In the genomic region with DNA sequence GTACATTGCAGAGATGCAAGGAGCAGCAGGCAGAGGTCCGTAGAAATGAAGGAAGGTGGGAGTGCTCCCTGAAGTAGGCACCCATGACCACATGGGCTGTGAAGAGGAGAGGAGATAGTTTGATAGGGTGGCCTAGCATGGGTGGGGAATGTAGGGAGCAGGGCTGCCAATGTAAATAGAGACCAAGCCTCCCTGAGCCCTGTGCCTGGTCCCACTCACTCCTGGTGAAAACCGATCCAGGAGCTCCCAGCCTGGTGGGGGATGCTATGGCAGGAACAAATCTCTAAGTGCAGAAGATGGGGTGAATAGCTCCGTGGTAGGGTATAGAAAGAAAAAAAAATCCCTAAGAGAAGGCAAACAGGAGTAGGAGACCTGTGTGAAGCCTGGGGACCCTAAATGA, we compare ENCODE assay signal across 20 mouse cellular contexts. TPM values are rescaled to one million over a fixed set of nuclear protein-coding genes. Genes with fewer than 3 reads are reported as not detected.
DNase-seq lines count a peak whose midpoint lies in the region; ATAC-seq and TF ChIP-seq lines count a peak whose summit lies in the region.
"Not testable (repeated sequence)": the region's sequence is repeated elsewhere in the genome, so short reads cannot be mapped to it uniquely, and the experiment has no call there.
"Had no signal": no experiment of that assay in that cellular context is flagged by ENCODE, and none has a peak within 500 bp of the region (broad histone marks: within the 10 kb centered on the region; RNA-seq: fewer than 3 reads in every experiment).

No protein-coding gene starts in this region.

- not testable (repeated sequence) for H3K4me2 ChIP-seq in forebrain, embryonic 11.5 days (ENCODE audit: low read depth, low read length, severe bottlenecking); hindbrain, embryonic 11.5 days (replicated peaks; ENCODE audit: low read depth, low read length)
- H3K4me2 ChIP-seq in heart, embryonic 11.5 days: peak overlapping the region; percentile 14; the same call in 1 of the 2 replicates
- H3K4me2 ChIP-seq in heart, embryonic 14.5 days (ENCODE audit: low read length): peak overlapping the region; percentile 76
- H3K4me2 ChIP-seq in kidney, postnatal 0 days (ENCODE audit: low read length): peak overlapping the region; percentile 13
- 0 out of 2 replicates have a peak overlapping the region, but pooled peaks have one; percentile 7 for H3K4me2 ChIP-seq in liver, embryonic 11.5 days
- peak overlapping the region; percentile 32 for H3K4me2 ChIP-seq in lung, embryonic 16.5 days (ENCODE audit: low read depth, low read length)
- H3K4me2 ChIP-seq in stomach, embryonic 16.5 days (ENCODE audit: low read depth, low read length): 0 out of 2 replicates have a peak overlapping the region, but pooled peaks have one; percentile 12

- H3K27ac ChIP-seq in forebrain, embryonic 11.5 days (ENCODE audit: low read depth, low read length); heart, embryonic 11.5 days (ENCODE audit: low read depth, low read length); heart, embryonic 14.5 days (replicated peaks in 1 of 2; ENCODE audit: control insufficient read depth in 1 of 2, insufficient read depth in 1 of 2, low read depth in 2 of 2, low read length in 2 of 2); hindbrain, embryonic 11.5 days (ENCODE audit: low read depth, low read length); kidney, postnatal 0 days; liver, embryonic 11.5 days (ENCODE audit: low read depth, low read length); lung, embryonic 16.5 days (ENCODE audit: low read length); stomach, embryonic 16.5 days (ENCODE audit: low read length): not testable (repeated sequence)

- WGBS in forebrain, embryonic 11.5 days: 29% methylated on average over 3 of the region's 3 CpGs
- 21% methylated on average over 3 of the region's 3 CpGs for WGBS in heart, embryonic 11.5 days (ENCODE audit: insufficient replicate concordance)
- 26% methylated on average over 3 of the region's 3 CpGs for WGBS in heart, embryonic 14.5 days
- 20% methylated on average over 3 of the region's 3 CpGs for WGBS in hindbrain, embryonic 11.5 days
- 10% methylated on average over 3 of the region's 3 CpGs for WGBS in kidney, postnatal 0 days
- WGBS in liver, embryonic 11.5 days: 28% methylated on average over 3 of the region's 3 CpGs
- 16% methylated on average over 3 of the region's 3 CpGs for WGBS in lung, embryonic 16.5 days
- WGBS in stomach, embryonic 16.5 days: 22% methylated on average over 3 of the region's 3 CpGs

- H3K9ac ChIP-seq in forebrain, embryonic 11.5 days (ENCODE audit: low read length); heart, embryonic 11.5 days (ENCODE audit: low read depth, low read length); heart, embryonic 14.5 days (ENCODE audit: low read length); hindbrain, embryonic 11.5 days (ENCODE audit: low read depth, low read length); kidney, postnatal 0 days (ENCODE audit: low read depth, low read length); liver, embryonic 11.5 days (ENCODE audit: low read depth, low read length); lung, embryonic 16.5 days (ENCODE audit: low read length); stomach, embryonic 16.5 days (ENCODE audit: low read length): not testable (repeated sequence)

- not testable (repeated sequence) for ATAC-seq in forebrain, embryonic 11.5 days (replicated peaks; ENCODE audit: low FRiP score); heart, embryonic 11.5 days (replicated peaks; ENCODE audit: insufficient number of reproducible peaks, low FRiP score, low TSS enrichment); heart, embryonic 14.5 days (ENCODE audit: insufficient number of reproducible peaks, insufficient read depth, low FRiP score, low read depth); hindbrain, embryonic 11.5 days (ENCODE audit: low FRiP score); kidney, postnatal 0 days (replicated peaks; ENCODE audit: low FRiP score, low read depth); liver, embryonic 11.5 days (replicated peaks; ENCODE audit: low FRiP score); lung, embryonic 16.5 days (ENCODE audit: low read depth); stomach, embryonic 16.5 days (ENCODE audit: insufficient read depth, low FRiP score)

- DNase-seq in forebrain, embryonic 11.5 days (ENCODE audit: low spot score): peak; percentile 38
- peak; percentile 6 for DNase-seq in hindbrain, embryonic 11.5 days (ENCODE audit: low spot score)
- not testable (repeated sequence) for DNase-seq in kidney, postnatal 0 days (ENCODE audit: low spot score); liver, embryonic 11.5 days (ENCODE audit: low spot score)

- not testable (repeated sequence) for H3K4me3 ChIP-seq in forebrain, embryonic 11.5 days (ENCODE audit: low read depth, low read length); heart, embryonic 11.5 days (ENCODE audit: low read depth, low read length); hindbrain, embryonic 11.5 days (ENCODE audit: low read depth, low read length); kidney, postnatal 0 days (replicated peaks; ENCODE audit: low read depth, low read length); liver, embryonic 11.5 days (ENCODE audit: low read depth, low read length); lung, embryonic 16.5 days (ENCODE audit: low read length); stomach, embryonic 16.5 days (replicated peaks; ENCODE audit: low read length)
- peak overlapping the region in 1 of 2 experiments; percentile 19; a peak in 3 of 4 replicates for H3K4me3 ChIP-seq in heart, embryonic 14.5 days (ENCODE audit: control insufficient read depth in 1 of 2, insufficient read depth in 1 of 2, low read depth in 1 of 2, low read length in 2 of 2)

- not testable (repeated sequence) for H3K9me3 ChIP-seq in forebrain, embryonic 11.5 days (ENCODE audit: control insufficient read depth, low read length); heart, embryonic 11.5 days (replicated peaks; ENCODE audit: control insufficient read depth, low read length); heart, embryonic 14.5 days (ENCODE audit: control insufficient read depth, low read length); hindbrain, embryonic 11.5 days (ENCODE audit: control insufficient read depth, low read length); kidney, postnatal 0 days (replicated peaks; ENCODE audit: low read length); liver, embryonic 11.5 days (ENCODE audit: control insufficient read depth, low read length); lung, embryonic 16.5 days (ENCODE audit: control insufficient read depth, low read length); stomach, embryonic 16.5 days (replicated peaks; ENCODE audit: control insufficient read depth, low read length)

- not testable (repeated sequence) for H3K4me1 ChIP-seq in forebrain, embryonic 11.5 days (replicated peaks; ENCODE audit: control insufficient read depth, insufficient read depth, low read length); heart, embryonic 11.5 days (ENCODE audit: control insufficient read depth, insufficient read depth, low read length); hindbrain, embryonic 11.5 days (replicated peaks; ENCODE audit: control insufficient read depth, insufficient read depth, low read length); kidney, postnatal 0 days (replicated peaks; ENCODE audit: insufficient read depth, low read length); liver, embryonic 11.5 days (replicated peaks; ENCODE audit: control insufficient read depth, insufficient read depth, low read length); lung, embryonic 16.5 days (replicated peaks; ENCODE audit: control insufficient read depth, insufficient read depth, low read length); stomach, embryonic 16.5 days (ENCODE audit: control insufficient read depth, insufficient read depth, low read length)
- H3K4me1 ChIP-seq in heart, embryonic 14.5 days (ENCODE audit: control insufficient read depth in 2 of 2, insufficient read depth in 2 of 2, low read length in 2 of 2): peaks cover 18 to 28% of the 10 kb centered on the region in 2 experiments

- not testable (repeated sequence) for H3K36me3 ChIP-seq in forebrain, embryonic 11.5 days (ENCODE audit: control insufficient read depth, insufficient read depth, low read length); heart, embryonic 11.5 days (ENCODE audit: control insufficient read depth, insufficient read depth, low read length); heart, embryonic 14.5 days (ENCODE audit: control insufficient read depth, insufficient read depth, low read length); hindbrain, embryonic 11.5 days (ENCODE audit: control insufficient read depth, insufficient read depth, low read length); kidney, postnatal 0 days (ENCODE audit: insufficient read depth, low read length); liver, embryonic 11.5 days (ENCODE audit: control insufficient read depth, insufficient read depth, low read length); lung, embryonic 16.5 days (ENCODE audit: control insufficient read depth, insufficient read depth, low read length); stomach, embryonic 16.5 days (ENCODE audit: control insufficient read depth, insufficient read depth, low read length)

- peaks cover 19% of the 10 kb centered on the region for H3K27me3 ChIP-seq in forebrain, embryonic 11.5 days (ENCODE audit: control insufficient read depth, insufficient read depth, low read length)
- H3K27me3 ChIP-seq in heart, embryonic 11.5 days (ENCODE audit: control insufficient read depth, insufficient read depth, low read length): peaks cover 12% of the 10 kb centered on the region
- H3K27me3 ChIP-seq in heart, embryonic 14.5 days (ENCODE audit: control insufficient read depth, insufficient read depth, low read length); kidney, postnatal 0 days (ENCODE audit: insufficient read depth, low read length); stomach, embryonic 16.5 days (ENCODE audit: control insufficient read depth, insufficient read depth, low read length): not testable (repeated sequence)
- peaks cover 24% of the 10 kb centered on the region for H3K27me3 ChIP-seq in hindbrain, embryonic 11.5 days (ENCODE audit: control insufficient read depth, insufficient read depth, low read length)
- peaks cover 35% of the 10 kb centered on the region for H3K27me3 ChIP-seq in liver, embryonic 11.5 days (replicated peaks; ENCODE audit: control insufficient read depth, insufficient read depth, low read length)
- H3K27me3 ChIP-seq in lung, embryonic 16.5 days (ENCODE audit: control insufficient read depth, insufficient read depth, low read depth, low read length): peaks cover 14% of the 10 kb centered on the region

- TF ChIP-seq CTCF in kidney, postnatal 0 days (IDR thresholded peaks at IDR 0.05; ENCODE audit: low read depth): not testable (repeated sequence)

RNA-seq across cellular contexts. Expression of a gene that starts 2.3 kb away (rescaled TPM):
- polyA plus RNA-seq in forebrain, embryonic 11.5 days (2014; fragmentation: Nextera tagmentation; extraction: Ambion mirVana): 4.1 and 4.2 TPM in 2 replicates
- 6.3 and 7.6 TPM in 2 replicates for polyA plus RNA-seq in heart, embryonic 11.5 days (2014; fragmentation: Nextera tagmentation; extraction: Ambion mirVana)
- polyA plus RNA-seq in heart, embryonic 14.5 days (2014; fragmentation: Nextera tagmentation; extraction: Ambion mirVana): 9.3 and 10.0 TPM in 2 replicates
- 3.0 and 3.1 TPM in 2 replicates for polyA plus RNA-seq in hindbrain, embryonic 11.5 days (2014; fragmentation: Nextera tagmentation; extraction: Ambion mirVana)
- 5.3 and 5.6 TPM in 2 replicates for polyA plus RNA-seq in kidney, postnatal 0 days (2015; fragmentation: Nextera tagmentation; extraction: Ambion mirVana)
- polyA plus RNA-seq in liver, embryonic 11.5 days (2014; fragmentation: Nextera tagmentation; extraction: Ambion mirVana): 9.2 and 9.9 TPM in 2 replicates
- polyA plus RNA-seq in lung, embryonic 16.5 days (2015; fragmentation: Nextera tagmentation; extraction: Ambion mirVana): 8.8 and 10.7 TPM in 2 replicates
- polyA plus RNA-seq in stomach, embryonic 16.5 days (2015; fragmentation: Nextera tagmentation; extraction: Ambion mirVana): 5.5 and 5.8 TPM in 2 replicates

RNA-seq across cellular contexts. Expression of a gene that starts 52.1 kb away (rescaled TPM):
- polyA plus RNA-seq in forebrain, embryonic 11.5 days (2014; fragmentation: Nextera tagmentation; extraction: Ambion mirVana): not detected in 2 replicates
- 0.86 and 1.1 TPM in 2 replicates for polyA plus RNA-seq in heart, embryonic 11.5 days (2014; fragmentation: Nextera tagmentation; extraction: Ambion mirVana)
- polyA plus RNA-seq in heart, embryonic 14.5 days (2014; fragmentation: Nextera tagmentation; extraction: Ambion mirVana): 0.78 and 1.1 TPM in 2 replicates
- polyA plus RNA-seq in hindbrain, embryonic 11.5 days (2014; fragmentation: Nextera tagmentation; extraction: Ambion mirVana): not detected in 2 replicates
- polyA plus RNA-seq in kidney, postnatal 0 days (2015; fragmentation: Nextera tagmentation; extraction: Ambion mirVana): not detected in 2 replicates
- not detected in 2 replicates for polyA plus RNA-seq in liver, embryonic 11.5 days (2014; fragmentation: Nextera tagmentation; extraction: Ambion mirVana)
- polyA plus RNA-seq in lung, embryonic 16.5 days (2015; fragmentation: Nextera tagmentation; extraction: Ambion mirVana): 3.1 and 12.6 TPM in 2 replicates
- polyA plus RNA-seq in stomach, embryonic 16.5 days (2015; fragmentation: Nextera tagmentation; extraction: Ambion mirVana): not detected in 2 replicates
- polyA plus RNA-seq: embryonic facial prominence, embryonic 11.5 days; embryonic facial prominence, embryonic 15.5 days; forebrain, embryonic 12.5 days; forebrain, embryonic 15.5 days; G1E; gonadal fat pad, adult 2 months; hindbrain, embryonic 13.5 days; hindbrain, embryonic 16.5 days; intestine, embryonic 15.5 days; Patski had no signal

RNA-seq across cellular contexts. Expression of a gene that starts 54.7 kb away (rescaled TPM):
- polyA plus RNA-seq in forebrain, embryonic 11.5 days (2014; fragmentation: Nextera tagmentation; extraction: Ambion mirVana): not detected in 2 replicates
- polyA plus RNA-seq in heart, embryonic 11.5 days (2014; fragmentation: Nextera tagmentation; extraction: Ambion mirVana): not detected in 2 replicates
- not detected in 2 replicates for polyA plus RNA-seq in heart, embryonic 14.5 days (2014; fragmentation: Nextera tagmentation; extraction: Ambion mirVana)
- not detected in 2 replicates for polyA plus RNA-seq in hindbrain, embryonic 11.5 days (2014; fragmentation: Nextera tagmentation; extraction: Ambion mirVana)
- not detected in 2 replicates for polyA plus RNA-seq in kidney, postnatal 0 days (2015; fragmentation: Nextera tagmentation; extraction: Ambion mirVana)
- not detected in 2 replicates for polyA plus RNA-seq in liver, embryonic 11.5 days (2014; fragmentation: Nextera tagmentation; extraction: Ambion mirVana)
- polyA plus RNA-seq in lung, embryonic 16.5 days (2015; fragmentation: Nextera tagmentation; extraction: Ambion mirVana): not detected in 2 replicates
- polyA plus RNA-seq in stomach, embryonic 16.5 days (2015; fragmentation: Nextera tagmentation; extraction: Ambion mirVana): not detected in 2 replicates
- polyA plus RNA-seq: embryonic facial prominence, embryonic 11.5 days; forebrain, embryonic 12.5 days; forebrain, embryonic 15.5 days; G1E; gonadal fat pad, adult 2 months; heart, adult 2 months; heart, postnatal 0 days; hindbrain, embryonic 13.5 days; hindbrain, embryonic 16.5 days; intestine, embryonic 15.5 days; Patski had no signal
